ENCODE assay signal across 7 mouse cellular contexts in genomic region chr2:33546879-33547278, GRCm38 (mm10).
DNase-seq lines count a peak whose midpoint lies in the region; ATAC-seq and TF ChIP-seq lines count a peak whose summit lies in the region.

No protein-coding gene starts in this region.

- no peak for DNase-seq in stomach, postnatal 0 days (ENCODE audit: low spot score)
- DNase-seq in cerebellum, postnatal 10 days, result peak; percentile 98 to 99
- DNase-seq in frontal cortex, postnatal 14 days (ENCODE audit: low spot score in 2 of 2), result peak; percentile 88 to 91
- DNase-seq in left cerebral cortex, postnatal 36 days (ENCODE audit: low spot score in 2 of 2), result peak; percentile 90 to 92
- peak; percentile 24 for DNase-seq in ovary, postnatal 10 days (ENCODE audit: low spot score)

- no peak overlapping the region for H3K4me2 ChIP-seq in stomach, embryonic 14.5 days (replicated peaks; ENCODE audit: low read depth, low read length)
- H3K4me2 ChIP-seq in stomach, postnatal 0 days (replicated peaks; ENCODE audit: low read depth), result no peak overlapping the region

- H3K27me3 ChIP-seq in stomach, embryonic 14.5 days (ENCODE audit: control insufficient read depth, insufficient read depth, low read length), result peaks cover 20% of the 10 kb centered on the region; the same call in 1 of the 2 replicates
- H3K27me3 ChIP-seq in stomach, postnatal 0 days (ENCODE audit: control insufficient read depth, insufficient read depth, low read length), result peaks cover 4% of the 10 kb centered on the region; the same call in 1 of the 2 replicates

- 20% methylated on average over 6 of the region's 6 CpGs for WGBS in stomach, embryonic 14.5 days
- 30% methylated on average over 6 of the region's 6 CpGs for WGBS in stomach, postnatal 0 days

- H3K27ac ChIP-seq in stomach, embryonic 14.5 days (ENCODE audit: low read length), result no peak overlapping the region
- no peak overlapping the region for H3K27ac ChIP-seq in stomach, postnatal 0 days (replicated peaks)

- H3K4me1 ChIP-seq in stomach, embryonic 14.5 days (ENCODE audit: control insufficient read depth, insufficient read depth, low read length), result no peaks in the 10 kb centered on the region
- H3K4me1 ChIP-seq in stomach, postnatal 0 days (replicated peaks; ENCODE audit: control insufficient read depth, insufficient read depth), result 0 out of 2 replicates have a peak, but pooled peaks cover 4% of the 10 kb centered on the region

- no peak for TF ChIP-seq EP300 in stomach, postnatal 0 days (optimal IDR thresholded peaks at IDR 0.05)

- intact Hi-C loops in left cerebral cortex, postnatal 36 days (cut with DNase I), result no loop called here

- no peaks in the 10 kb centered on the region for H3K36me3 ChIP-seq in stomach, embryonic 14.5 days (ENCODE audit: control insufficient read depth, insufficient read depth, low read length)
- no peaks in the 10 kb centered on the region for H3K36me3 ChIP-seq in stomach, postnatal 0 days (ENCODE audit: control insufficient read depth, insufficient read depth, low read length)

- ATAC-seq in stomach, embryonic 14.5 days (ENCODE audit: insufficient number of reproducible peaks, insufficient read depth, low FRiP score, low read depth), result peak; percentile 39; the same call in 1 of the 2 replicates
- no peak for ATAC-seq in stomach, postnatal 0 days (ENCODE audit: low FRiP score, low TSS enrichment)
- ATAC-seq in inflammation-experienced regulatory T-cells, adult 6 months, result no peak

- H3K4me3 ChIP-seq in stomach, embryonic 14.5 days (ENCODE audit: low read depth, low read length), result no peak overlapping the region
- H3K4me3 ChIP-seq in stomach, postnatal 0 days (ENCODE audit: low read depth, low read length), result no peak overlapping the region

- H3K9me3 ChIP-seq in stomach, embryonic 14.5 days (ENCODE audit: control insufficient read depth, low read depth, low read length), result no peaks in the 10 kb centered on the region
- H3K9me3 ChIP-seq in stomach, postnatal 0 days (ENCODE audit: control insufficient read depth, low read length), result no peaks in the 10 kb centered on the region

- TF ChIP-seq CTCF in stomach, postnatal 0 days (IDR thresholded peaks at IDR 0.05; ENCODE audit: low read depth), result no peak

- H3K9ac ChIP-seq in stomach, embryonic 14.5 days (replicated peaks; ENCODE audit: low read depth, low read length), result no peak overlapping the region
- no peak overlapping the region for H3K9ac ChIP-seq in stomach, postnatal 0 days (ENCODE audit: low read length)
